Mouse (Mus musculus): ENCODE data around the gene BC005624. TPM values are rescaled to one million over a fixed set of nuclear protein-coding genes. Genes with fewer than 3 reads are reported as not detected.

BC005624 gene
- polyA plus RNA-seq, 1 experiment from 2014 or later = 46.9 TPM

- Histone ChIP-seq H3K9me3 (ENCODE audit: control insufficient read depth, low read depth, low read length) (no peaks in the 10 kb centered on the region), H3K4me3 (ENCODE audit: low read depth, low read length) (no peak overlapping the region), H3K4me2 (replicated peaks; ENCODE audit: low read depth, low read length) (no peak overlapping the region), H3K9ac (replicated peaks; ENCODE audit: low read depth, low read length) (no peak overlapping the region), H3K27me3 (ENCODE audit: control insufficient read depth, insufficient read depth, low read length) (no peaks in the 10 kb centered on the region), H3K4me1 (ENCODE audit: control insufficient read depth, insufficient read depth, low read length) (no peaks in the 10 kb centered on the region), H3K27ac (ENCODE audit: low read length) (no peak overlapping the region), H3K36me3 (ENCODE audit: control insufficient read depth, insufficient read depth, low read length) (peaks cover 11% of the 10 kb centered on the region)
- no peak for ATAC-seq (ENCODE audit: insufficient number of reproducible peaks, insufficient read depth, low FRiP score, low read depth)
- WGBS = 88% methylated on average over 18 of the region's 18 CpGs
Observed at GRCm38 (mm10) chr2:31017625-31018317, 35.8 kb upstream of the BC005624 start.

GRCm38 (mm10) chr2:31013371-31014120 is 31.5 kb upstream of the BC005624 start:
- no peak overlapping the region for H3K4me2 ChIP-seq (replicated peaks; ENCODE audit: low read depth, low read length)
- no peak for ATAC-seq (ENCODE audit: insufficient number of reproducible peaks, insufficient read depth, low FRiP score, low read depth)
- H3K4me3 ChIP-seq (ENCODE audit: low read depth, low read length) = no peak overlapping the region
- H3K36me3 ChIP-seq (ENCODE audit: control insufficient read depth, insufficient read depth, low read length) = peaks cover 4% of the 10 kb centered on the region; the same call in 1 of the 2 replicates
- H3K9ac ChIP-seq (replicated peaks; ENCODE audit: low read depth, low read length) = no peak overlapping the region
- no peak overlapping the region for H3K27ac ChIP-seq (ENCODE audit: low read length)
- H3K4me1 ChIP-seq (ENCODE audit: control insufficient read depth, insufficient read depth, low read length) = no peaks in the 10 kb centered on the region
- no peaks in the 10 kb centered on the region for H3K27me3 ChIP-seq (ENCODE audit: control insufficient read depth, insufficient read depth, low read length)
- H3K9me3 ChIP-seq (ENCODE audit: control insufficient read depth, low read depth, low read length) = no peaks in the 10 kb centered on the region
- WGBS = 76% methylated on average over 14 of the region's 14 CpGs

- no peaks in the 10 kb centered on the region for H3K27me3 ChIP-seq (ENCODE audit: control insufficient read depth, insufficient read depth, low read length)
- H3K27ac ChIP-seq (ENCODE audit: low read length) = peak overlapping the region; percentile 27; the same call in 1 of the 2 replicates
- H3K9me3 ChIP-seq (ENCODE audit: control insufficient read depth, low read depth, low read length) = no peaks in the 10 kb centered on the region
- H3K9ac ChIP-seq (replicated peaks; ENCODE audit: low read depth, low read length) = no peak overlapping the region
- no peak for ATAC-seq (ENCODE audit: insufficient number of reproducible peaks, insufficient read depth, low FRiP score, low read depth)
- H3K36me3 ChIP-seq (ENCODE audit: control insufficient read depth, insufficient read depth, low read length) = peaks cover 9% of the 10 kb centered on the region; the same call in 1 of the 2 replicates
- no peaks in the 10 kb centered on the region for H3K4me1 ChIP-seq (ENCODE audit: control insufficient read depth, insufficient read depth, low read length)
- WGBS = 62% methylated on average over 5 of the region's 5 CpGs
- no peak overlapping the region for H3K4me3 ChIP-seq (ENCODE audit: low read depth, low read length)
- H3K4me2 ChIP-seq (replicated peaks; ENCODE audit: low read depth, low read length) = no peak overlapping the region
Observed at GRCm38 (mm10) chr2:31007208-31007607, 25.2 kb upstream of the BC005624 start.

- Histone ChIP-seq H3K4me2 (replicated peaks; ENCODE audit: low read depth, low read length) (no peak overlapping the region), H3K9me3 (ENCODE audit: control insufficient read depth, low read depth, low read length) (no peaks in the 10 kb centered on the region), H3K36me3 (ENCODE audit: control insufficient read depth, insufficient read depth, low read length) (peaks cover 9% of the 10 kb centered on the region; the same call in 1 of the 2 replicates), H3K27me3 (ENCODE audit: control insufficient read depth, insufficient read depth, low read length) (no peaks in the 10 kb centered on the region), H3K27ac (ENCODE audit: low read length) (no peak overlapping the region; the same call in 1 of the 2 replicates), H3K4me3 (ENCODE audit: low read depth, low read length) (no peak overlapping the region), H3K4me1 (ENCODE audit: control insufficient read depth, insufficient read depth, low read length) (no peaks in the 10 kb centered on the region), H3K9ac (replicated peaks; ENCODE audit: low read depth, low read length) (no peak overlapping the region)
- no peak; the same call in 1 of the 2 replicates for ATAC-seq (ENCODE audit: insufficient number of reproducible peaks, insufficient read depth, low FRiP score, low read depth)
- 72% methylated on average over 5 of the region's 5 CpGs for WGBS
Observed at GRCm38 (mm10) chr2:31006434-31006833, 24.4 kb upstream of the BC005624 start.

- Histone ChIP-seq H3K27ac (ENCODE audit: low read length) (no peak overlapping the region), H3K9ac (replicated peaks; ENCODE audit: low read depth, low read length) (no peak overlapping the region), H3K27me3 (ENCODE audit: control insufficient read depth, insufficient read depth, low read length) (no peaks in the 10 kb centered on the region), H3K4me3 (ENCODE audit: low read depth, low read length) (no peak overlapping the region), H3K4me1 (ENCODE audit: control insufficient read depth, insufficient read depth, low read length) (no peaks in the 10 kb centered on the region), H3K9me3 (ENCODE audit: control insufficient read depth, low read depth, low read length) (no peaks in the 10 kb centered on the region), H3K36me3 (ENCODE audit: control insufficient read depth, insufficient read depth, low read length) (peaks cover 9% of the 10 kb centered on the region; the same call in 1 of the 2 replicates), H3K4me2 (replicated peaks; ENCODE audit: low read depth, low read length) (no peak overlapping the region)
- 80% methylated on average over 2 of the region's 2 CpGs for WGBS
- ATAC-seq (ENCODE audit: insufficient number of reproducible peaks, insufficient read depth, low FRiP score, low read depth) = no peak
Observed at GRCm38 (mm10) chr2:31005453-31005852, 23.5 kb upstream of the BC005624 start.

GRCm38 (mm10) chr2:31002857-31003256 is 20.9 kb upstream of the BC005624 start:
- no peaks in the 10 kb centered on the region for H3K27me3 ChIP-seq (ENCODE audit: control insufficient read depth, insufficient read depth, low read length)
- no peak overlapping the region for H3K9ac ChIP-seq (replicated peaks; ENCODE audit: low read depth, low read length)
- no peak overlapping the region for H3K4me3 ChIP-seq (ENCODE audit: low read depth, low read length)
- H3K27ac ChIP-seq (ENCODE audit: low read length) = no peak overlapping the region
- no peak for ATAC-seq (ENCODE audit: insufficient number of reproducible peaks, insufficient read depth, low FRiP score, low read depth)
- H3K4me1 ChIP-seq (ENCODE audit: control insufficient read depth, insufficient read depth, low read length) = no peaks in the 10 kb centered on the region
- 92% methylated on average over 10 of the region's 10 CpGs for WGBS
- no peak overlapping the region for H3K4me2 ChIP-seq (replicated peaks; ENCODE audit: low read depth, low read length)
- peaks cover 9% of the 10 kb centered on the region; the same call in 1 of the 2 replicates for H3K36me3 ChIP-seq (ENCODE audit: control insufficient read depth, insufficient read depth, low read length)
- H3K9me3 ChIP-seq (ENCODE audit: control insufficient read depth, low read depth, low read length) = no peaks in the 10 kb centered on the region

- ATAC-seq (ENCODE audit: insufficient number of reproducible peaks, insufficient read depth, low FRiP score, low read depth) = no peak
Observed at GRCm38 (mm10) chr2:30998443-30999260, 16.7 kb upstream of the BC005624 start.

GRCm38 (mm10) chr2:30995432-30995996 is 13.5 kb upstream of the BC005624 start:
- Histone ChIP-seq H3K4me3 (ENCODE audit: low read depth, low read length) (no peak overlapping the region), H3K9ac (replicated peaks; ENCODE audit: low read depth, low read length) (no peak overlapping the region), H3K27ac (ENCODE audit: low read length) (no peak overlapping the region), H3K4me1 (ENCODE audit: control insufficient read depth, insufficient read depth, low read length) (no peaks in the 10 kb centered on the region), H3K36me3 (ENCODE audit: control insufficient read depth, insufficient read depth, low read length) (no peaks in the 10 kb centered on the region), H3K9me3 (ENCODE audit: control insufficient read depth, low read depth, low read length) (no peaks in the 10 kb centered on the region), H3K27me3 (ENCODE audit: control insufficient read depth, insufficient read depth, low read length) (no peaks in the 10 kb centered on the region), H3K4me2 (replicated peaks; ENCODE audit: low read depth, low read length) (no peak overlapping the region)
- no peak for ATAC-seq (ENCODE audit: insufficient number of reproducible peaks, insufficient read depth, low FRiP score, low read depth)
- 79% methylated on average over 11 of the region's 11 CpGs for WGBS

More at GRCm38 (mm10) chr2:30998443-30999260, 16.7 kb upstream of the BC005624 start:
- Histone ChIP-seq H3K27ac (ENCODE audit: low read length) (no peak overlapping the region), H3K4me1 (ENCODE audit: control insufficient read depth, insufficient read depth, low read length) (no peaks in the 10 kb centered on the region), H3K9ac (replicated peaks; ENCODE audit: low read depth, low read length) (no peak overlapping the region), H3K4me3 (ENCODE audit: low read depth, low read length) (no peak overlapping the region), H3K9me3 (ENCODE audit: control insufficient read depth, low read depth, low read length) (no peaks in the 10 kb centered on the region), H3K27me3 (ENCODE audit: control insufficient read depth, insufficient read depth, low read length) (no peaks in the 10 kb centered on the region), H3K4me2 (replicated peaks; ENCODE audit: low read depth, low read length) (no peak overlapping the region), H3K36me3 (ENCODE audit: control insufficient read depth, insufficient read depth, low read length) (peaks cover 4% of the 10 kb centered on the region; the same call in 1 of the 2 replicates)
- WGBS = 60% methylated on average over 8 of the region's 8 CpGs
